ENCODE assay signal across 8 mouse cellular contexts in genomic region chr19:45007425-45008191, GRCm38 (mm10). TPM values are rescaled to one million over a fixed set of nuclear protein-coding genes. Genes with fewer than 3 reads are reported as not detected.
DNase-seq lines count a peak whose midpoint lies in the region; ATAC-seq lines count a peak whose summit lies in the region.

No protein-coding gene starts in this region.

- H3K9ac ChIP-seq in forebrain, embryonic 16.5 days (replicated peaks; ENCODE audit: low read depth, low read length): peak overlapping the region; percentile 63; the same call in 1 of the 2 replicates
- H3K9ac ChIP-seq in limb, embryonic 11.5 days (ENCODE audit: low read length): no peak overlapping the region
- H3K9ac ChIP-seq in stomach, embryonic 15.5 days: 0 out of 2 replicates have a peak overlapping the region, but pooled peaks have one; percentile 65

- H3K9me3 ChIP-seq in megakaryocyte, embryonic 14.5 days: no peaks in the 10 kb centered on the region
- H3K9me3 ChIP-seq in forebrain, embryonic 16.5 days (ENCODE audit: control insufficient read depth, low read length): no peaks in the 10 kb centered on the region
- no peaks in the 10 kb centered on the region for H3K9me3 ChIP-seq in limb, embryonic 11.5 days (ENCODE audit: control insufficient read depth, low read length)
- H3K9me3 ChIP-seq in stomach, embryonic 15.5 days: no peaks in the 10 kb centered on the region

- ATAC-seq in megakaryocyte, adult 5-6 weeks (ENCODE audit: poor library complexity, severe bottlenecking): no peak
- no peak for ATAC-seq in forebrain, embryonic 16.5 days
- ATAC-seq in limb, embryonic 11.5 days (ENCODE audit: insufficient number of reproducible peaks, low FRiP score, low TSS enrichment, low read depth): no peak
- ATAC-seq in stomach, embryonic 15.5 days (ENCODE audit: insufficient read depth, low FRiP score, low read depth): no peak

- peaks cover 54% of the 10 kb centered on the region for H3K4me1 ChIP-seq in megakaryocyte, embryonic 14.5 days
- H3K4me1 ChIP-seq in forebrain, embryonic 16.5 days (replicated peaks; ENCODE audit: control insufficient read depth, insufficient read depth, low read length): peaks cover 24% of the 10 kb centered on the region
- peaks cover 15% of the 10 kb centered on the region for H3K4me1 ChIP-seq in limb, embryonic 11.5 days (ENCODE audit: control insufficient read depth, insufficient read depth, low read length)
- peaks cover 25% of the 10 kb centered on the region for H3K4me1 ChIP-seq in stomach, embryonic 15.5 days

- no peak for DNase-seq in limb, embryonic 11.5 days (ENCODE audit: low spot score)
- DNase-seq in thymus, postnatal 36 days: no peak
- no peak for DNase-seq in urinary bladder, adult 2 months (ENCODE audit: low spot score)
- DNase-seq in thymus, postnatal 0 days (ENCODE audit: low spot score): no peak

- H3K4me3 ChIP-seq in megakaryocyte, embryonic 14.5 days (replicated peaks): peak overlapping the region; percentile 100
- H3K4me3 ChIP-seq in forebrain, embryonic 16.5 days (replicated peaks; ENCODE audit: low read length): peak overlapping the region; percentile 77
- H3K4me3 ChIP-seq in limb, embryonic 11.5 days (ENCODE audit: low read depth, low read length): peak overlapping the region; percentile 99
- H3K4me3 ChIP-seq in stomach, embryonic 15.5 days (replicated peaks): peak overlapping the region; percentile 99

- WGBS in forebrain, embryonic 16.5 days: 90% methylated on average over 20 of the region's 20 CpGs
- 94% methylated on average over 20 of the region's 20 CpGs for WGBS in limb, embryonic 11.5 days
- WGBS in stomach, embryonic 15.5 days: 80% methylated on average over 20 of the region's 20 CpGs

- no peak overlapping the region for H3K27ac ChIP-seq in forebrain, embryonic 16.5 days (ENCODE audit: low read length)
- H3K27ac ChIP-seq in limb, embryonic 11.5 days (replicated peaks; ENCODE audit: low read depth, low read length): no peak overlapping the region
- no peak overlapping the region for H3K27ac ChIP-seq in stomach, embryonic 15.5 days

- peak overlapping the region; percentile 81 for H3K4me2 ChIP-seq in forebrain, embryonic 16.5 days (ENCODE audit: low read length)
- H3K4me2 ChIP-seq in limb, embryonic 11.5 days (ENCODE audit: low read depth, severe bottlenecking): peak overlapping the region; percentile 94
- peak overlapping the region; percentile 93 for H3K4me2 ChIP-seq in stomach, embryonic 15.5 days

- H3K36me3 ChIP-seq in megakaryocyte, embryonic 14.5 days (replicated peaks; ENCODE audit: low read length): peaks cover 76% of the 10 kb centered on the region
- H3K36me3 ChIP-seq in forebrain, embryonic 16.5 days (ENCODE audit: control insufficient read depth, insufficient read depth): peaks cover 12% of the 10 kb centered on the region
- H3K36me3 ChIP-seq in limb, embryonic 11.5 days (ENCODE audit: control insufficient read depth, insufficient read depth, low read length): peaks cover 13% of the 10 kb centered on the region
- H3K36me3 ChIP-seq in stomach, embryonic 15.5 days: peaks cover 13% of the 10 kb centered on the region; the same call in 1 of the 2 replicates

- no peaks in the 10 kb centered on the region for H3K27me3 ChIP-seq in megakaryocyte, embryonic 14.5 days (replicated peaks)
- no peaks in the 10 kb centered on the region for H3K27me3 ChIP-seq in forebrain, embryonic 16.5 days (replicated peaks; ENCODE audit: control insufficient read depth, insufficient read depth, low read length)
- no peaks in the 10 kb centered on the region for H3K27me3 ChIP-seq in limb, embryonic 11.5 days (ENCODE audit: control insufficient read depth, insufficient read depth, low read length)
- no peaks in the 10 kb centered on the region for H3K27me3 ChIP-seq in stomach, embryonic 15.5 days (replicated peaks)

RNA-seq across cellular contexts. Expression of gene Mrpl43, which starts 1.4 kb away (rescaled TPM):
- polyA plus RNA-seq in megakaryocyte, embryonic 14.5 days (2012; ENCODE audit: insufficient read depth, low replicate concordance): 76.4 and 192 TPM in 2 replicates
- total RNA-seq in megakaryocyte, adult 5-6 weeks (2015): 35.9 and 47.9 TPM in 2 replicates
- 25.3 and 29.3 TPM in 2 replicates for total RNA-seq in megakaryocyte, adult 5-6 weeks (2017)
- 76.9 and 81.8 TPM in 2 replicates for polyA plus RNA-seq in forebrain, embryonic 16.5 days (2015; fragmentation: Nextera tagmentation; extraction: Ambion mirVana)
- 69.3 and 73.6 TPM in 2 replicates for polyA plus RNA-seq in limb, embryonic 11.5 days (2014; fragmentation: Nextera tagmentation; extraction: Ambion mirVana)
- polyA plus RNA-seq in stomach, embryonic 15.5 days (2015; fragmentation: Nextera tagmentation; extraction: Ambion mirVana): 70.4 and 71.2 TPM in 2 replicates
- 54.6 and 64.0 TPM in 2 replicates for polyA plus RNA-seq in urinary bladder, adult 2 months (2012; rRNA removed)
- 89.1 and 102 TPM in 2 replicates for polyA plus RNA-seq in thymus, postnatal 0 days (2015; fragmentation: Nextera tagmentation; extraction: Ambion mirVana)

RNA-seq across cellular contexts. Expression of gene Twnk, which starts 2.1 kb away (rescaled TPM):
- polyA plus RNA-seq in megakaryocyte, embryonic 14.5 days (2012; ENCODE audit: insufficient read depth, low replicate concordance): 2.0 and 7.3 TPM in 2 replicates
- 6.2 and 6.3 TPM in 2 replicates for total RNA-seq in megakaryocyte, adult 5-6 weeks (2015)
- total RNA-seq in megakaryocyte, adult 5-6 weeks (2017): 6.5 and 6.8 TPM in 2 replicates
- polyA plus RNA-seq in forebrain, embryonic 16.5 days (2015; fragmentation: Nextera tagmentation; extraction: Ambion mirVana): 24.6 and 25.5 TPM in 2 replicates
- 19.0 and 25.4 TPM in 2 replicates for polyA plus RNA-seq in limb, embryonic 11.5 days (2014; fragmentation: Nextera tagmentation; extraction: Ambion mirVana)
- polyA plus RNA-seq in stomach, embryonic 15.5 days (2015; fragmentation: Nextera tagmentation; extraction: Ambion mirVana): 18.3 and 19.8 TPM in 2 replicates
- polyA plus RNA-seq in urinary bladder, adult 2 months (2012; rRNA removed): 11.1 and 13.9 TPM in 2 replicates
- polyA plus RNA-seq in thymus, postnatal 0 days (2015; fragmentation: Nextera tagmentation; extraction: Ambion mirVana): 13.4 and 15.5 TPM in 2 replicates

RNA-seq across cellular contexts. Expression of gene Lzts2, which starts 6.6 kb away (rescaled TPM):
- polyA plus RNA-seq in megakaryocyte, embryonic 14.5 days (2012; ENCODE audit: insufficient read depth, low replicate concordance): 59.9 and 91.6 TPM in 2 replicates
- 0.32 and 0.36 TPM in 2 replicates for total RNA-seq in megakaryocyte, adult 5-6 weeks (2015)
- total RNA-seq in megakaryocyte, adult 5-6 weeks (2017): 0.37 and 0.51 TPM in 2 replicates
- polyA plus RNA-seq in forebrain, embryonic 16.5 days (2015; fragmentation: Nextera tagmentation; extraction: Ambion mirVana): 18.2 and 19.5 TPM in 2 replicates
- 64.4 and 71.7 TPM in 2 replicates for polyA plus RNA-seq in limb, embryonic 11.5 days (2014; fragmentation: Nextera tagmentation; extraction: Ambion mirVana)
- polyA plus RNA-seq in stomach, embryonic 15.5 days (2015; fragmentation: Nextera tagmentation; extraction: Ambion mirVana): 65.5 and 69.9 TPM in 2 replicates
- polyA plus RNA-seq in urinary bladder, adult 2 months (2012; rRNA removed): 54.3 and 71.9 TPM in 2 replicates
- polyA plus RNA-seq in thymus, postnatal 0 days (2015; fragmentation: Nextera tagmentation; extraction: Ambion mirVana): 12.5 and 13.2 TPM in 2 replicates

RNA-seq across cellular contexts. Expression of gene Sema4g, which starts 18.7 kb away (rescaled TPM):
- 0.53 TPM in 1 of 2 replicates, not detected in the other for polyA plus RNA-seq in megakaryocyte, embryonic 14.5 days (2012; ENCODE audit: insufficient read depth, low replicate concordance)
- total RNA-seq in megakaryocyte, adult 5-6 weeks (2015): not detected in 2 replicates
- not detected in 2 replicates for total RNA-seq in megakaryocyte, adult 5-6 weeks (2017)
- 12.3 and 15.8 TPM in 2 replicates for polyA plus RNA-seq in forebrain, embryonic 16.5 days (2015; fragmentation: Nextera tagmentation; extraction: Ambion mirVana)
- polyA plus RNA-seq in limb, embryonic 11.5 days (2014; fragmentation: Nextera tagmentation; extraction: Ambion mirVana): 5.3 and 5.9 TPM in 2 replicates
- polyA plus RNA-seq in stomach, embryonic 15.5 days (2015; fragmentation: Nextera tagmentation; extraction: Ambion mirVana): 6.5 and 7.4 TPM in 2 replicates
- 61.6 and 68.4 TPM in 2 replicates for polyA plus RNA-seq in urinary bladder, adult 2 months (2012; rRNA removed)
- polyA plus RNA-seq in thymus, postnatal 0 days (2015; fragmentation: Nextera tagmentation; extraction: Ambion mirVana): 0.62 and 1.2 TPM in 2 replicates

RNA-seq across cellular contexts. Expression of gene Pdzd7, which starts 37.9 kb away (rescaled TPM):
- polyA plus RNA-seq in megakaryocyte, embryonic 14.5 days (2012; ENCODE audit: insufficient read depth, low replicate concordance): 0.02 TPM in 1 of 2 replicates, not detected in the other
- not detected in 2 replicates for total RNA-seq in megakaryocyte, adult 5-6 weeks (2015)
- not detected in 2 replicates for total RNA-seq in megakaryocyte, adult 5-6 weeks (2017)
- polyA plus RNA-seq in forebrain, embryonic 16.5 days (2015; fragmentation: Nextera tagmentation; extraction: Ambion mirVana): 1.9 and 2.7 TPM in 2 replicates
- 0.14 and 0.21 TPM in 2 replicates for polyA plus RNA-seq in limb, embryonic 11.5 days (2014; fragmentation: Nextera tagmentation; extraction: Ambion mirVana)
- polyA plus RNA-seq in stomach, embryonic 15.5 days (2015; fragmentation: Nextera tagmentation; extraction: Ambion mirVana): 0.27 and 0.33 TPM in 2 replicates
- 0.99 and 1.1 TPM in 2 replicates for polyA plus RNA-seq in urinary bladder, adult 2 months (2012; rRNA removed)
- 0.05 and 0.08 TPM in 2 replicates for polyA plus RNA-seq in thymus, postnatal 0 days (2015; fragmentation: Nextera tagmentation; extraction: Ambion mirVana)
